8 mouse cellular contexts compared by ENCODE assay signal in genomic region chr3:84479293-84480005, GRCm38 (mm10). TPM values are rescaled to one million over a fixed set of nuclear protein-coding genes. Genes with fewer than 3 reads are reported as not detected.
DNase-seq lines count a peak whose midpoint lies in the region; ATAC-seq and TF ChIP-seq lines count a peak whose summit lies in the region.

No protein-coding gene starts in this region.

- TF ChIP-seq POLR2A in cortical plate, adult 2 months (IDR thresholded peaks at IDR 0.05; ENCODE audit: extremely low read depth, insufficient read depth, low read length): no peak
- no peak for TF ChIP-seq POLR2A in myocyte (IDR thresholded peaks at IDR 0.05; ENCODE audit: insufficient read length, low read depth)

- H3K4me3 ChIP-seq in cortical plate, adult 2 months (ENCODE audit: insufficient read depth, low read length): peak overlapping the region; percentile 38
- H3K4me3 ChIP-seq in intestine, embryonic 16.5 days (ENCODE audit: low read length): peak overlapping the region; percentile 64
- peak overlapping the region; percentile 78 for H3K4me3 ChIP-seq in liver, embryonic 12.5 days
- peak overlapping the region; percentile 10 for H3K4me3 ChIP-seq in myocyte
- peak overlapping the region; percentile 72 for H3K4me3 ChIP-seq in stomach, embryonic 16.5 days (replicated peaks; ENCODE audit: low read length)

- no peaks in the 10 kb centered on the region for H3K9me3 ChIP-seq in intestine, embryonic 16.5 days (ENCODE audit: control insufficient read depth, low read length)
- H3K9me3 ChIP-seq in liver, embryonic 12.5 days (replicated peaks): no peaks in the 10 kb centered on the region
- H3K9me3 ChIP-seq in stomach, embryonic 16.5 days (replicated peaks; ENCODE audit: control insufficient read depth, low read length): no peaks in the 10 kb centered on the region

- H3ac ChIP-seq in myocyte (ENCODE audit: control insufficient read depth, insufficient read length): peak overlapping the region; percentile 2

- peak overlapping the region; percentile 98 for H3K4me2 ChIP-seq in intestine, embryonic 16.5 days (ENCODE audit: low read depth, low read length)
- H3K4me2 ChIP-seq in liver, embryonic 12.5 days: peak overlapping the region; percentile 97
- H3K4me2 ChIP-seq in myocyte (ENCODE audit: low read depth): peak overlapping the region; percentile 88
- peak overlapping the region; percentile 99 for H3K4me2 ChIP-seq in stomach, embryonic 16.5 days (ENCODE audit: low read depth, low read length)

- DNase-seq in thymus, postnatal 0 days (ENCODE audit: low spot score): peak; percentile 13
- DNase-seq in thymus, postnatal 25 days: no peak
- DNase-seq in heart, adult 11 months: peak; percentile 94

- no peak overlapping the region for H3K27ac ChIP-seq in cortical plate, adult 2 months (ENCODE audit: insufficient read depth, low read length)
- no peak overlapping the region for H3K27ac ChIP-seq in intestine, embryonic 16.5 days (ENCODE audit: low read length)
- H3K27ac ChIP-seq in liver, embryonic 12.5 days: peak overlapping the region; percentile 91
- peak overlapping the region; percentile 90 for H3K27ac ChIP-seq in stomach, embryonic 16.5 days (ENCODE audit: low read length)

- TF ChIP-seq CTCF in cortical plate, adult 2 months (IDR thresholded peaks at IDR 0.05; ENCODE audit: extremely low read depth, insufficient read depth, low read length): no peak

- H3K27me3 ChIP-seq in intestine, embryonic 16.5 days (replicated peaks; ENCODE audit: control insufficient read depth, insufficient read depth, low read length): peaks cover 10% of the 10 kb centered on the region
- peaks cover 76% of the 10 kb centered on the region for H3K27me3 ChIP-seq in liver, embryonic 12.5 days (replicated peaks)
- peaks cover 14% of the 10 kb centered on the region for H3K27me3 ChIP-seq in myocyte (ENCODE audit: control insufficient read depth, insufficient read depth, insufficient read length)
- no peaks in the 10 kb centered on the region for H3K27me3 ChIP-seq in stomach, embryonic 16.5 days (ENCODE audit: control insufficient read depth, insufficient read depth, low read length)

- H3K36me3 ChIP-seq in intestine, embryonic 16.5 days (ENCODE audit: control insufficient read depth, insufficient read depth, low read length): no peaks in the 10 kb centered on the region
- H3K36me3 ChIP-seq in liver, embryonic 12.5 days: peaks cover 16% of the 10 kb centered on the region
- no peaks in the 10 kb centered on the region for H3K36me3 ChIP-seq in myocyte (ENCODE audit: control insufficient read depth, insufficient read depth)
- H3K36me3 ChIP-seq in stomach, embryonic 16.5 days (ENCODE audit: control insufficient read depth, insufficient read depth, low read length): no peaks in the 10 kb centered on the region

- peak; percentile 62 for ATAC-seq in intestine, embryonic 16.5 days
- peak; percentile 82 for ATAC-seq in liver, embryonic 12.5 days
- peak; percentile 52; the same call in 1 of the 2 replicates for ATAC-seq in stomach, embryonic 16.5 days (ENCODE audit: insufficient read depth, low FRiP score)

- peak overlapping the region; percentile 72 for H3K9ac ChIP-seq in intestine, embryonic 16.5 days (ENCODE audit: low read depth, low read length)
- peak overlapping the region; percentile 94 for H3K9ac ChIP-seq in liver, embryonic 12.5 days
- H3K9ac ChIP-seq in stomach, embryonic 16.5 days (ENCODE audit: low read length): peak overlapping the region; percentile 88

- no peaks in the 10 kb centered on the region for H3K4me1 ChIP-seq in cortical plate, adult 2 months (ENCODE audit: control insufficient read depth, insufficient read depth, low read length)
- H3K4me1 ChIP-seq in intestine, embryonic 16.5 days (ENCODE audit: control insufficient read depth, insufficient read depth, low read length): peaks cover 8% of the 10 kb centered on the region; the same call in 1 of the 2 replicates
- H3K4me1 ChIP-seq in liver, embryonic 12.5 days: peaks cover 69% of the 10 kb centered on the region
- H3K4me1 ChIP-seq in stomach, embryonic 16.5 days (ENCODE audit: control insufficient read depth, insufficient read depth, low read length): peaks cover 23% of the 10 kb centered on the region

- no peaks in the 10 kb centered on the region for H3K79me2 ChIP-seq in myocyte (ENCODE audit: control insufficient read depth, insufficient read depth)

- WGBS in intestine, embryonic 16.5 days: under 1% methylated on average over 61 of the region's 61 CpGs
- WGBS in liver, embryonic 12.5 days (ENCODE audit: insufficient replicate concordance): under 1% methylated on average over 61 of the region's 61 CpGs
- WGBS in stomach, embryonic 16.5 days: under 1% methylated on average over 61 of the region's 61 CpGs

TF ChIP-seq in myocyte, 11 proteins besides CTCF, POLR2A, EP300 and RAD21:
- no peak for TF ChIP-seq MYOG (IDR thresholded peaks at IDR 0.05; ENCODE audit: control insufficient read depth in 1 of 3, insufficient read depth in 1 of 3, insufficient read length in 2 of 3, low read depth in 2 of 3)
- TF ChIP-seq POLR2AphosphoS2 (IDR thresholded peaks at IDR 0.05; ENCODE audit: insufficient read length, low read depth): no peak
- TF ChIP-seq MAX (IDR thresholded peaks at IDR 0.05; ENCODE audit: low read depth): no peak
- no peak for TF ChIP-seq REST (IDR thresholded peaks at IDR 0.05; ENCODE audit: insufficient read depth, insufficient read length)
- no peak for TF ChIP-seq E2F4 (IDR thresholded peaks at IDR 0.05; ENCODE audit: insufficient read depth)
- no peak for TF ChIP-seq SRF (IDR thresholded peaks at IDR 0.05; ENCODE audit: control insufficient read depth, insufficient read length, low read depth)
- no peak for TF ChIP-seq USF1 (IDR thresholded peaks at IDR 0.05; ENCODE audit: low read depth)
- TF ChIP-seq CEBPB (IDR thresholded peaks at IDR 0.05; ENCODE audit: insufficient read depth, poor library complexity, severe bottlenecking): no peak
- no peak for TF ChIP-seq MYOD1 (IDR thresholded peaks at IDR 0.05; ENCODE audit: control insufficient read depth in 1 of 3, insufficient read length in 2 of 3, low read depth in 2 of 3)
- no peak for TF ChIP-seq TCF3 (IDR thresholded peaks at IDR 0.05; ENCODE audit: insufficient read length, low read depth)
- TF ChIP-seq TCF12 (IDR thresholded peaks at IDR 0.05; ENCODE audit: insufficient read depth, poor library complexity, severe bottlenecking): no peak

RNA-seq across cellular contexts. Expression of gene Fhdc1, which starts 0.8 kb away (rescaled TPM):
- polyA plus RNA-seq in thymus, postnatal 0 days (2015; fragmentation: Nextera tagmentation; extraction: Ambion mirVana): 0.36 and 0.45 TPM in 2 replicates
- 1.6 and 1.9 TPM in 2 replicates for polyA plus RNA-seq in cortical plate, adult 2 months (2012; rRNA removed)
- polyA plus RNA-seq in intestine, embryonic 16.5 days (2015; fragmentation: Nextera tagmentation; extraction: Ambion mirVana): 6.6 and 8.8 TPM in 2 replicates
- polyA plus RNA-seq in liver, embryonic 12.5 days (2016; fragmentation: Nextera tagmentation; extraction: Ambion mirVana): 26.5 and 31.5 TPM in 2 replicates
- polyA plus RNA-seq in myocyte (2012; fragmentation: generic; extraction: Trizol): 0.22 TPM
- polyA plus RNA-seq in stomach, embryonic 16.5 days (2015; fragmentation: Nextera tagmentation; extraction: Ambion mirVana): 20.0 and 21.2 TPM in 2 replicates

Comparison
In these comparisons a context has a peak if more than half of its experiments do, and no peak if none do; other contexts are left out.
1. H3K27ac ChIP-seq: peak in liver, embryonic 12.5 days (single experiment) and stomach, embryonic 16.5 days (single experiment); none in cortical plate, adult 2 months (single experiment) and intestine, embryonic 16.5 days (single experiment).
2. H3K4me3 ChIP-seq: peak in every context shown above with its lines; median percentile 78 in liver, embryonic 12.5 days; 72 in stomach, embryonic 16.5 days; 64 in intestine, embryonic 16.5 days; 38 in cortical plate, adult 2 months; 10 in myocyte.
3. Peak in every context shown above with its lines, with median percentiles within 50 percentile points of each other: ATAC-seq, H3K4me2 ChIP-seq and H3K9ac ChIP-seq.